Comparison of ENCODE assay signal across 16 mouse cellular contexts in genomic region chr3:55086948-55087347, GRCm38 (mm10). TPM values are rescaled to one million over a fixed set of nuclear protein-coding genes. Genes with fewer than 3 reads are reported as not detected.
DNase-seq lines count a peak whose midpoint lies in the region; ATAC-seq and TF ChIP-seq lines count a peak whose summit lies in the region.
"Had no signal": no experiment of that assay in that cellular context is flagged by ENCODE, and none has a peak within 500 bp of the region (broad histone marks: within the 10 kb centered on the region; RNA-seq: fewer than 3 reads in every experiment).

No protein-coding gene starts in this region.

- H3K4me1 ChIP-seq in embryonic fibroblast, embryonic 13.5 days (ENCODE audit: control insufficient read depth, insufficient read depth, low read length), result no peaks in the 10 kb centered on the region
- H3K4me1 ChIP-seq: embryonic facial prominence, embryonic 10.5 days; embryonic facial prominence, embryonic 12.5 days had no signal

- ATAC-seq in frontal cortex, adult (ENCODE audit: low TSS enrichment), result peak; percentile 82
- ATAC-seq in erythroblast, adult 5-6 weeks (replicated peaks; ENCODE audit: low FRiP score, poor library complexity, severe bottlenecking), result no peak
- ATAC-seq: forebrain, embryonic 14.5 days; forebrain, embryonic 16.5 days had no signal

- no peak overlapping the region for H3K4me3 ChIP-seq in layer of hippocampus, adult 2 months
- no peak overlapping the region for H3K4me3 ChIP-seq in embryonic fibroblast, embryonic 13.5 days (ENCODE audit: insufficient read depth, low read length)
- H3K4me3 ChIP-seq: embryonic facial prominence, embryonic 10.5 days; embryonic facial prominence, embryonic 12.5 days had no signal

- H3K27ac ChIP-seq in layer of hippocampus, adult 2 months, result peak overlapping the region; percentile 6
- H3K27ac ChIP-seq in embryonic fibroblast, embryonic 13.5 days (ENCODE audit: insufficient read depth, low read length), result 0 out of 2 replicates have a peak overlapping the region, but pooled peaks have one; percentile 8
- H3K27ac ChIP-seq: embryonic facial prominence, embryonic 10.5 days; embryonic facial prominence, embryonic 12.5 days had no signal

- TF ChIP-seq POLR2A in embryonic fibroblast, embryonic 13.5 days (IDR thresholded peaks at IDR 0.05; ENCODE audit: low read depth, low read length), result no peak

- DNase-seq in frontal cortex, postnatal 10 days (ENCODE audit: low spot score in 2 of 2), result no peak
- DNase-seq in layer of hippocampus, adult 2 months (ENCODE audit: low spot score in 2 of 2), result no peak
- no peak for DNase-seq in layer of hippocampus, postnatal 14 days (ENCODE audit: low spot score in 2 of 2)
- DNase-seq: adrenal gland, adult 2 months; adrenal gland, postnatal 10 days; adrenal gland, postnatal 25 days; cerebellum, adult 11-12 months had no signal

- TF ChIP-seq CTCF in layer of hippocampus, adult 2 months (conservative IDR thresholded peaks at IDR 0.05), result no peak
- TF ChIP-seq CTCF in embryonic fibroblast, embryonic 13.5 days (IDR thresholded peaks at IDR 0.05; ENCODE audit: borderline replicate concordance, insufficient read depth, low read length), result no peak

RNA-seq across cellular contexts. Expression of gene Spg20, which starts 25.0 kb away (rescaled TPM):
- 10 to 100 TPM; 39.7 to 51.1 TPM for total RNA-seq in layer of hippocampus, adult 2 months (2021)
- total RNA-seq in layer of hippocampus, postnatal 14 days (2021), result 10 to 100 TPM; 24.6 to 27.0 TPM
- polyA plus RNA-seq in embryonic fibroblast, embryonic 13.5 days (2011; ENCODE audit: insufficient read length, low read depth, missing spikeins), result 63.0 and 70.3 TPM in 2 replicates
- 3.1 and 3.7 TPM in 2 replicates for total RNA-seq in erythroblast, adult 5-6 weeks (2015; ENCODE audit: low replicate concordance)
- 2.2 and 6.2 TPM in 2 replicates for total RNA-seq in erythroblast, adult 5-6 weeks (2017; ENCODE audit: low replicate concordance)

RNA-seq across cellular contexts. Expression of gene Ccna1, which starts 31.6 kb away (rescaled TPM):
- total RNA-seq in layer of hippocampus, adult 2 months (2021), result 1 to 10 TPM; 2.4 to 2.5 TPM
- total RNA-seq in layer of hippocampus, postnatal 14 days (2021), result 1 to 10 TPM; 2.2 to 3.7 TPM
- 0.70 TPM in 1 of 2 replicates, not detected in the other for polyA plus RNA-seq in embryonic fibroblast, embryonic 13.5 days (2011; ENCODE audit: insufficient read length, low read depth, missing spikeins)
- total RNA-seq in erythroblast, adult 5-6 weeks (2015; ENCODE audit: low replicate concordance), result not detected in 2 replicates
- total RNA-seq in erythroblast, adult 5-6 weeks (2017; ENCODE audit: low replicate concordance), result not detected in 2 replicates
- total RNA-seq: adrenal gland, postnatal 25 days; MEL had no signal
- polyA plus RNA-seq: adrenal gland, adult 2 months; C2C12 had no signal

RNA-seq across cellular contexts. Expression of gene Ccdc169, which starts 50.2 kb away (rescaled TPM):
- under 1 TPM; 0.27 to 0.36 TPM for total RNA-seq in layer of hippocampus, adult 2 months (2021)
- not detected for total RNA-seq in layer of hippocampus, postnatal 14 days (2021)
- 0.17 and 0.35 TPM in 2 replicates for polyA plus RNA-seq in embryonic fibroblast, embryonic 13.5 days (2011; ENCODE audit: insufficient read length, low read depth, missing spikeins)
- total RNA-seq in erythroblast, adult 5-6 weeks (2015; ENCODE audit: low replicate concordance), result not detected in 2 replicates
- total RNA-seq in erythroblast, adult 5-6 weeks (2017; ENCODE audit: low replicate concordance), result not detected in 2 replicates
- total RNA-seq: adrenal gland, postnatal 25 days had no signal
- polyA plus RNA-seq: adrenal gland, adult 2 months; embryonic facial prominence, embryonic 10.5 days; forebrain, embryonic 14.5 days had no signal
